Mouse (Mus musculus) forebrain, embryonic 14.5 days (tissue): ENCODE data around the gene G3bp2. TPM values are rescaled to one million over a fixed set of nuclear protein-coding genes. Genes with fewer than 3 reads are reported as not detected.
"Not testable (repeated sequence)": the region's sequence is repeated elsewhere in the genome, so short reads cannot be mapped to it uniquely, and the experiment has no call there.

Source experiments
- ATAC-seq: fragments of 200-750 bp; cut with Nextera tagmentation; 2 replicates; pipeline ENCODE4 v1.8.0; 2017; ENCODE audit warnings: mild to moderate bottlenecking, moderate library complexity
- DNase-seq: peaks from one replicate; pipeline ENCODE4 v3.0.0-alpha.2; 2015; ENCODE audit warnings: low spot score
- H3K27ac ChIP-seq: fragments of 300-500 bp; sonication (generic); 2 replicates; pipeline ENCODE4 v1.5.1; 2014; ENCODE audit warnings: low read depth, mild to moderate bottlenecking, control low read depth, low read length, moderate library complexity
- H3K27me3 ChIP-seq: fragments of 300-500 bp; sonication (generic); replicated peaks from 2 replicates; pipeline ENCODE4 v1.6.1; 2014; ENCODE audit warnings: low read length, control low read depth, mixed read lengths; ENCODE audit not compliant: control insufficient read depth, insufficient read depth
- H3K36me3 ChIP-seq: fragments of 300-500 bp; sonication (generic); 2 replicates; pipeline ENCODE4 v1.6.1; 2014; ENCODE audit warnings: low read length, control low read depth; ENCODE audit not compliant: control insufficient read depth, insufficient read depth
- H3K4me1 ChIP-seq: fragments of 300-500 bp; sonication (generic); 2 replicates; pipeline ENCODE4 v1.6.1; 2014; ENCODE audit warnings: antibody characterized with exemption, low read length, control low read depth; ENCODE audit not compliant: control insufficient read depth, insufficient read depth
- H3K4me2 ChIP-seq: fragments of 300-500 bp; sonication (generic); 2 replicates; pipeline ENCODE4 v1.6.1; 2014; ENCODE audit warnings: mild to moderate bottlenecking, control low read depth, low read length
- H3K4me3 ChIP-seq: fragments of 300-500 bp; sonication (generic); 2 replicates; pipeline ENCODE4 v1.5.1; 2014; ENCODE audit warnings: low read depth, low read length, control low read depth
- H3K9ac ChIP-seq: fragments of 300-500 bp; sonication (generic); 2 replicates; pipeline ENCODE4 v1.6.1; 2014; ENCODE audit warnings: mild to moderate bottlenecking, low read length, control low read depth, moderate library complexity
- H3K9me3 ChIP-seq: fragments of 300-500 bp; sonication (generic); replicated peaks from 2 replicates; pipeline ENCODE4 v1.6.1; 2016; ENCODE audit warnings: low read length, control low read depth, mixed read lengths; ENCODE audit not compliant: control insufficient read depth
- WGBS: fragments of 180-500 bp; shearing (Covaris S2); extraction: QIAGEN DNeasy Blood & Tissue Kit; methylation state at CpG from one replicate; pipeline ENCODE4 v1.1.7; 2014; 5-methylcytosine and 5-hydroxymethylcytosine counted together
- polyA plus RNA-seq: library from polyadenylated mRNA; unstranded; fragments of >200 nt; fragmentation: Nextera tagmentation; extraction: Ambion mirVana; gene quantifications from 2 replicates; pipeline ENCODE4 v1.2.1, GENCODE M21; 2014

G3bp2 gene
- polyA plus RNA-seq, result 351 and 398 TPM in 2 replicates

GRCm38 (mm10) chr5:92083417-92084038 is at the start of gene G3bp2:
G3bp2 (minus strand) TSS chr5:92083719.
- Histone ChIP-seq H3K4me2 (peak within 1 kb of the TSS; percentile 64), H3K9me3 (no peaks in the 10 kb centered on the region), H3K36me3 (no peaks in the 10 kb centered on the region), H3K27me3 (no peaks in the 10 kb centered on the region), H3K9ac (peak within 1 kb of the TSS; percentile 97), H3K4me1 (peaks cover 20% of the 10 kb centered on the region), H3K4me3 (peak within 1 kb of the TSS; percentile 97), H3K27ac (peak within 1 kb of the TSS; percentile 99)
- DNase-seq (peak; percentile 99), ATAC-seq (peak; percentile 98)
- WGBS, result under 1% methylated on average over 65 of the region's 65 CpGs

- H3K4me3 ChIP-seq, H3K27me3 ChIP-seq, H3K9ac ChIP-seq, DNase-seq, ATAC-seq, H3K9me3 ChIP-seq, H3K27ac ChIP-seq, H3K36me3 ChIP-seq, H3K4me2 ChIP-seq: not testable (repeated sequence)
- 75% methylated on average over 4 of the region's 4 CpGs for WGBS
- H3K4me1 ChIP-seq, result peaks cover 11% of the 10 kb centered on the region; the same call in 1 of the 2 replicates
These were observed 49.5 kb upstream of the G3bp2 start for GRCm38 (mm10) chr5:92133006-92133405.

- DNase-seq, result no peak
- Histone ChIP-seq H3K4me2 (no peak overlapping the region), H3K36me3 (0 out of 2 replicates have a peak, but pooled peaks cover 2% of the 10 kb centered on the region), H3K9ac (no peak overlapping the region), H3K9me3 (no peaks in the 10 kb centered on the region), H3K27me3 (no peaks in the 10 kb centered on the region), H3K4me1 (peaks cover 11% of the 10 kb centered on the region; the same call in 1 of the 2 replicates), H3K4me3 (no peak overlapping the region), H3K27ac (no peak overlapping the region)
- ATAC-seq, result no peak
- 97% methylated on average over 4 of the region's 4 CpGs for WGBS
These were observed 48.6 kb upstream of the G3bp2 start for GRCm38 (mm10) chr5:92132127-92132526.

- H3K36me3 ChIP-seq, result 0 out of 2 replicates have a peak, but pooled peaks cover 2% of the 10 kb centered on the region
- no peak overlapping the region for H3K9ac ChIP-seq
- H3K4me1 ChIP-seq, result no peaks in the 10 kb centered on the region
- H3K4me2 ChIP-seq, result no peak overlapping the region
- ATAC-seq, result no peak
- DNase-seq, result no peak
- H3K27ac ChIP-seq, result no peak overlapping the region
- H3K9me3 ChIP-seq, result no peaks in the 10 kb centered on the region
- 94% methylated on average over 6 of the region's 6 CpGs for WGBS
- no peak overlapping the region for H3K4me3 ChIP-seq
- no peaks in the 10 kb centered on the region for H3K27me3 ChIP-seq
These were observed 46.6 kb upstream of the G3bp2 start for GRCm38 (mm10) chr5:92130040-92130682.

- Histone ChIP-seq H3K4me3 (no peak overlapping the region), H3K4me1 (no peaks in the 10 kb centered on the region), H3K9me3 (no peaks in the 10 kb centered on the region), H3K27ac (no peak overlapping the region), H3K4me2 (no peak overlapping the region), H3K27me3 (no peaks in the 10 kb centered on the region), H3K36me3 (0 out of 2 replicates have a peak, but pooled peaks cover 7% of the 10 kb centered on the region), H3K9ac (no peak overlapping the region)
- WGBS, result 43% methylated on average over 1 of the region's 1 CpGs
- DNase-seq, result no peak
- ATAC-seq, result no peak
These were observed 45.8 kb upstream of the G3bp2 start for GRCm38 (mm10) chr5:92129321-92129768.

GRCm38 (mm10) chr5:92128570-92128969 is 45.1 kb upstream of the G3bp2 start:
- Histone ChIP-seq H3K4me3 (no peak overlapping the region), H3K27ac (no peak overlapping the region), H3K9me3 (no peaks in the 10 kb centered on the region), H3K4me2 (no peak overlapping the region), H3K36me3 (0 out of 2 replicates have a peak, but pooled peaks cover 7% of the 10 kb centered on the region), H3K27me3 (no peaks in the 10 kb centered on the region), H3K9ac (no peak overlapping the region), H3K4me1 (no peaks in the 10 kb centered on the region)
- 24% methylated on average over 8 of the region's 8 CpGs for WGBS
- no peak for ATAC-seq
- peak; percentile 19 for DNase-seq

GRCm38 (mm10) chr5:92127751-92128150 is 44.2 kb upstream of the G3bp2 start:
- H3K4me1 ChIP-seq, result no peaks in the 10 kb centered on the region

GRCm38 (mm10) chr5:92127141-92127625 is 43.7 kb upstream of the G3bp2 start:
- no peak overlapping the region for H3K4me2 ChIP-seq
- DNase-seq, result no peak
- ATAC-seq, result no peak
- no peaks in the 10 kb centered on the region for H3K4me1 ChIP-seq
- 0 out of 2 replicates have a peak, but pooled peaks cover 7% of the 10 kb centered on the region for H3K36me3 ChIP-seq
- no peak overlapping the region for H3K4me3 ChIP-seq
- H3K27ac ChIP-seq, result no peak overlapping the region
- H3K27me3 ChIP-seq, result no peaks in the 10 kb centered on the region
- WGBS, result 73% methylated on average over 9 of the region's 9 CpGs
- H3K9me3 ChIP-seq, result no peaks in the 10 kb centered on the region
- H3K9ac ChIP-seq, result no peak overlapping the region

More at GRCm38 (mm10) chr5:92127751-92128150, 44.2 kb upstream of the G3bp2 start:
- Histone ChIP-seq H3K4me3 (no peak overlapping the region), H3K9me3 (no peaks in the 10 kb centered on the region), H3K36me3 (0 out of 2 replicates have a peak, but pooled peaks cover 7% of the 10 kb centered on the region), H3K27me3 (no peaks in the 10 kb centered on the region), H3K9ac (no peak overlapping the region), H3K27ac (no peak overlapping the region), H3K4me2 (no peak overlapping the region)
- WGBS, result 92% methylated on average over 10 of the region's 10 CpGs
- no peak for DNase-seq
- ATAC-seq, result no peak

GRCm38 (mm10) chr5:92125446-92125845 is 41.9 kb upstream of the G3bp2 start:
- Histone ChIP-seq H3K27me3 (no peaks in the 10 kb centered on the region), H3K4me3 (no peak overlapping the region), H3K4me1 (no peaks in the 10 kb centered on the region), H3K9ac (no peak overlapping the region), H3K27ac (no peak overlapping the region), H3K9me3 (no peaks in the 10 kb centered on the region), H3K4me2 (no peak overlapping the region), H3K36me3 (0 out of 2 replicates have a peak, but pooled peaks cover 5% of the 10 kb centered on the region)
- ATAC-seq (no peak), DNase-seq (no peak)
- WGBS, result 78% methylated on average over 3 of the region's 3 CpGs
